Mouse (Mus musculus) embryonic fibroblast, embryonic 13.5 days (primary cell): ENCODE measurements around the gene Gm6309.

Experiments used
- CTCF ChIP-seq: IDR thresholded peaks from 2 replicates; pipeline ENCODE4 v1.5.1; 2011; ENCODE audit warnings: mild to moderate bottlenecking, control low read depth, low read length, moderate library complexity, borderline replicate concordance; ENCODE audit not compliant: insufficient read depth
- POLR2A ChIP-seq: IDR thresholded peaks from 2 replicates; pipeline ENCODE4 v1.6.1; 2011; ENCODE audit warnings: low read depth, mild to moderate bottlenecking, control low read depth, low read length, moderate library complexity

- TF ChIP-seq POLR2A (no peak), CTCF (no peak)
Observed at GRCm38 (mm10) chr5:146199540-146199939, 29.0 kb upstream of the Gm6309 start.
